Mouse (Mus musculus) urinary bladder, adult 18-20 months (tissue): ENCODE data around the gene Gm27235.
"Not testable (repeated sequence)": the region's sequence is repeated elsewhere in the genome, so short reads cannot be mapped to it uniquely, and the experiment has no call there.

Experiments
- DNase-seq, 2 experiments: peaks; one replicate each; pipeline ENCODE4 v3.0.0; 2022; ENCODE audit warnings: low spot score in 2 of 2, mixed read lengths in 2 of 2

The Gm27235 gene

GRCm38 (mm10) chr9:35790001-35790400 lies at the start of gene Gm27235, which contains the start of gene D730048I06Rik:
Gm27235 (minus strand) TSS chr9:35790101.
D730048I06Rik (minus strand) TSS chr9:35790112.
- no peak for DNase-seq

DNA sequence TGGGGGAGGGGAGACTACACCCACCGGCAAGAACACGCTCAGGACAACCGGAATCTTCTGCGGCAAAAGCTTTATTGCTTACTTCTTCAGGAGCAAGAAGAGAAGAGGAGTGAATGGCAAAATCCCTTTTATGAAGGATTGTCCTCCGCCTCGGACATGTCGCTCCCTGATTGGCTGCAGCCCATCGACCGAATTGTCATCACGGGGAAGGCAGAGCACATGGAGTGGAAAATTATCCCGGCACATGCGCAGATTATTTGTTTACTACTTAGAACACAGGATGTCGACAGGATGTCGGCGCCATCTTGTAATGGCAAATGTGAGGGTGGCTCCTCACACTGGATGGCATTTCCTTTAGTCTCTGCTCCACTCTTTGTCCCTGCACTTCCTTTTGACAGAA lies 28.0 kb upstream of the Gm27235 start:
- DNase-seq = not testable (repeated sequence)

DNA sequence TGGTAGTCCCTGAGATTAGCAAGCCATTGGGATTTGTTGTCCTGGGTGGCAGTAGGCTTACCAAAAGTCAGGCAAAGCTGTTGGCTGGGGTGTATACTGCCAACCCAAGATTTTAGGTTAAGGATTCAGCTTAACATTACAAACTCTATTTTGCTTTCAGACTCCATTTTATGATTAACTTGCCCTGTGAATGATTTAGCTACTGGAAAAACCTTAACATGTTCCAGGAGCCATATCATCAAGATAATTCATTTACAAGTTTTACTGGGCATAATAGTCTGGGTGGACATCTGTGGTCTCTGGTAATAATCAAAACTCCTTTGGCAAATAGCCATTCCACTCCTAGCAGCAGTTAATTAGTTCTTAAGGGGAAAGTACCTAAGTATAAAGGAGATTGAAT lies 8.2 kb upstream of the Gm27235 start:
- DNase-seq = no peak

DNA sequence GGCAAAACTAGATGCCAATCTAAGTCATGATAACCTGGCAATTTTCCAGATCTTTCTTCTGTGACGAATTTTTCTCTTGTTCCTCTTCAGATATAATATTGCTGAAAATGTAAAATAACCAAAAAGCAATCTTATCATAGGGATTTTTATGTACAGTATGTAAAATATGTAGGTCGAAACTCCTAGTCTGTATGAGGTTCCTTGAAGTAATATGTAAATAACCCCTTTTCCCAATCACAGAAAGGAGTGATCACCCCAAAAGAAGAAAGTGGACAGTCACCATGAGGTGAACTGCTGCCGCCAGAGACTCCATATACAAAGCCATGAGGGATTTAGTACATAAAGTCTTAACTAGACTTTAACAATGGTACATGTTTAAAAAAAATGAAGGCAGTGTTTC lies 11.9 kb downstream of the Gm27235 start, which contains the start of gene Gm17727:
Gene Gm17727 (minus strand): TSS at position 101 of the 400 bp plus-strand sequence.
- DNase-seq = no peak

DNA sequence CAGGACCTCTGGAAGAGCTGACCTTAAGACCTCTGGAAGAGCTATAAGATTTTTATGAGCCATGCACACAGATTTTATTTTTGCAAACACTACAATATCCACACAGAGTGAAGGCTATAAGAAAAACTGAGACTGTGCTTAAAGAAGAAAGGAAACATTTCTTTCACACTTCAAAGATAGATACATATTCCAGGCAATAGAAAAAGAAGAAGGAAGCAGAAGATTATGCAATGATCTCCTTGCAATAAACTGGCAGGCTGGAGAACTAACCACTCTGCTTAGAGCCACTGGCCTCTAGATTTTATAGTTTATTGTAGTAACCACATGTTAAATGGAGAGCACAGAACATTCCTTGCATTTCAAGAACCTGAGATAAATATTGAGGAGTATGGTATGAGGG lies 33.1 kb downstream of the Gm27235 start:
- no peak for DNase-seq

DNA sequence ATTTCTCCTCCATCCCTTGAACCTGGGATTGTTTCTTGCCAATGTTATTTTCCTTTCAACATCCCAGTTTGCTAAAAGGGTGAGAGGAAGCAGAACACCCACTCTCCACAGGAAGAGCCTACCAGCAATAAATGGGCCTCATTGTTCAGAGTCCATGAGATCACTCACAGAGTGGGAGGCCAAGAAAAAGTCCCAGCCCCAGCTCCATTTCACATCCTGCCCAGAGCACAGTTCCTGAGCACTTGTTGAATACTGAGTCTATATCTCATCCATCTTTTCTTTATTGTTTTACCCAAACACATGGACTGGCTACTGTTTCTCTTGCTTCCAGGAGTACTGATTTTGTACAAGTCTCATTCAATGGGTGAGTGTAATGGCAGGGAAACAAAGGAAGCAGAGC lies 49.2 kb downstream of the Gm27235 start, which contains the start of gene Gm17677:
Gene Gm17677 (plus strand): TSS at position 301 of the 400 bp plus-strand sequence.
- no peak for DNase-seq
